Mouse (Mus musculus) CH12.LX (cell line): ENCODE results near the gene Fgfr2. TPM values are rescaled to one million over a fixed set of nuclear protein-coding genes. Genes with fewer than 3 reads are reported as not detected.
"Not testable (repeated sequence)": the region's sequence is repeated elsewhere in the genome, so short reads cannot be mapped to it uniquely, and the experiment has no call there.

ENCODE experiments used
- DNase-seq: peaks from one replicate; pipeline ENCODE4 v3.0.0-alpha.2; 2013; ENCODE audit errors: extremely low read depth
- H3K27ac ChIP-seq: 2 replicates; pipeline ENCODE4 v1.5.1; 2012; ENCODE audit warnings: low read depth, mild to moderate bottlenecking, control low read depth, moderate library complexity; ENCODE audit not compliant: insufficient read depth
- H3K27me3 ChIP-seq: replicated peaks from 2 replicates; pipeline ENCODE3; 2012; ENCODE audit warnings: inconsistent platforms
- H3K36me3 ChIP-seq, 2 experiments: replicated peaks in 1 of 2; 2 replicates each; pipeline versions ENCODE3 to v1.6.1; 2012; ENCODE audit warnings: inconsistent platforms in 1 of 2, low read length in 1 of 2, mild to moderate bottlenecking in 1 of 2, mixed read lengths in 1 of 2, moderate library complexity in 1 of 2; ENCODE audit not compliant: control insufficient read depth in 1 of 2, insufficient read depth in 1 of 2
- H3K4me1 ChIP-seq, 2 experiments: 2 replicates each; pipeline ENCODE4 v1.6.1; 2012; ENCODE audit warnings: inconsistent platforms in 1 of 2, moderate library complexity in 1 of 2; ENCODE audit not compliant: insufficient read depth in 2 of 2, control insufficient read depth in 1 of 2
- H3K4me2 ChIP-seq: 2 replicates; pipeline ENCODE4 v1.6.1; 2012; ENCODE audit warnings: low read depth, mild to moderate bottlenecking, control low read depth; ENCODE audit not compliant: poor library complexity, insufficient read depth, severe bottlenecking
- H3K4me3 ChIP-seq, 3 experiments: fragments of 150-350 bp in 1 of 3; sonication (generic) in 1 of 3; replicated peaks in 1 of 3; 2 replicates each; pipeline versions ENCODE3 to v1.5.1; 2011 to 2012; ENCODE audit warnings: low read depth in 2 of 3, low read length in 2 of 3, mild to moderate bottlenecking in 2 of 3, moderate library complexity in 2 of 3, control low read depth in 1 of 3, improper control_type of control experiment in 1 of 3, inconsistent platforms in 1 of 3, mixed read lengths in 1 of 3; ENCODE audit not compliant: poor library complexity in 1 of 3
- H3K79me2 ChIP-seq: replicated peaks from 2 replicates; pipeline ENCODE4 v1.6.1; 2012; ENCODE audit warnings: mild to moderate bottlenecking, moderate library complexity; ENCODE audit not compliant: control insufficient read depth, poor library complexity, insufficient read depth, severe bottlenecking; ENCODE audit errors: extremely low read depth
- H3K9ac ChIP-seq: 2 replicates; pipeline ENCODE4 v1.6.1; 2012; ENCODE audit warnings: low read depth, mild to moderate bottlenecking, control low read depth, moderate library complexity; ENCODE audit not compliant: insufficient read depth
- H3K9me3 ChIP-seq: replicated peaks from 2 replicates; pipeline ENCODE3; 2012; ENCODE audit warnings: low read length, inconsistent platforms, mixed read lengths
- EP300 ChIP-seq: IDR thresholded peaks from 2 replicates; pipeline ENCODE4 v1.6.1; 2011; ENCODE audit warnings: low read length, improper control_type of control experiment
- GABPA ChIP-seq: IDR thresholded peaks from 2 replicates; pipeline ENCODE4 v1.6.1; 2012; ENCODE audit warnings: low read depth, low read length, improper control_type of control experiment, inconsistent platforms; ENCODE audit not compliant: insufficient replicate concordance
- JUND ChIP-seq: conservative IDR thresholded peaks from 2 replicates; pipeline ENCODE4 v1.6.1; 2011; ENCODE audit warnings: low read depth, low read length, improper control_type of control experiment
- NELFE ChIP-seq: IDR thresholded peaks from 2 replicates; pipeline ENCODE4 v1.6.1; 2011; ENCODE audit warnings: low read depth, low read length, improper control_type of control experiment
- POLR2AphosphoS2 ChIP-seq: IDR thresholded peaks from 2 replicates; pipeline ENCODE4 v1.6.1; 2011; ENCODE audit warnings: low read depth, low read length, improper control_type of control experiment
- RAD21 ChIP-seq: IDR thresholded peaks from 2 replicates; pipeline ENCODE4 v1.6.1; 2011; ENCODE audit warnings: low read depth, mild to moderate bottlenecking, low read length, improper control_type of control experiment, moderate library complexity
- RCOR1 ChIP-seq: conservative IDR thresholded peaks from 2 replicates; pipeline ENCODE4 v1.6.1; 2012; ENCODE audit warnings: low read depth, mild to moderate bottlenecking, inconsistent platforms, low read length, improper control_type of control experiment
- SIN3A ChIP-seq: IDR thresholded peaks from 2 replicates; pipeline ENCODE4 v1.6.1; 2012; ENCODE audit warnings: low read length, improper control_type of control experiment, inconsistent platforms
- SMC3 ChIP-seq: IDR thresholded peaks from 2 replicates; pipeline ENCODE4 v1.6.1; 2011; ENCODE audit warnings: low read depth, low read length, improper control_type of control experiment
- TBP ChIP-seq: conservative IDR thresholded peaks from 2 replicates; pipeline ENCODE4 v1.6.1; 2011; ENCODE audit warnings: low read depth, low read length, improper control_type of control experiment
- TCF12 ChIP-seq: IDR thresholded peaks from 2 replicates; pipeline ENCODE4 v1.6.1; 2014; ENCODE audit warnings: low read depth, mild to moderate bottlenecking, inconsistent platforms, low read length, improper control_type of control experiment
- USF1 ChIP-seq: IDR thresholded peaks from 2 replicates; pipeline ENCODE4 v1.6.1; 2014; ENCODE audit warnings: low read depth, mild to moderate bottlenecking, inconsistent platforms, low read length, improper control_type of control experiment
- ZNF384 ChIP-seq: IDR thresholded peaks from 2 replicates; pipeline ENCODE4 v1.6.1; 2012; ENCODE audit warnings: low read depth, low read length, improper control_type of control experiment, inconsistent platforms
- dilution Hi-C: fragments of 300-500 bp; cut with MboI; formaldehyde crosslinking; loops from 2 replicates; pipeline ENCODE4 v1.14.3; 2020; ENCODE audit warnings: low sequenced_read_pairs; ENCODE audit not compliant: extremely low pct_unique_long_range_greater_than_20kb, extremely low pct_ligation_motif_present
- in situ Hi-C: fragments of 300-500 bp; cut with MboI; formaldehyde crosslinking; loops from 3 replicates; pipeline ENCODE4 v1.14.3; 2019; ENCODE audit warnings: low sequenced_read_pairs, low pct_ligation_motif_present, low pct_unique_long_range_greater_than_20kb, mixed read lengths
- polyA plus RNA-seq: library from polyadenylated mRNA; unstranded; fragments of >175 nt; gene quantifications from 2 replicates; pipeline ENCODE4 v1.2.1, GENCODE M21; 2012; ENCODE audit warnings: low read depth; ENCODE audit not compliant: insufficient read length
- total RNA-seq, 2 experiments: library from RNA; depleted of rRNA; stranded (reverse); fragments of 300-350 nt in 1 of 2; fragments of >200 nt in 1 of 2; gene quantifications; 2 replicates each; pipeline ENCODE4 v1.2.3; 2012 to 2014

Fgfr2 gene
- total and polyA plus RNA-seq, 3 experiments, result not detected

- in situ Hi-C loops (no loop called here), dilution Hi-C loops (no loop called here)
- no peaks in the 10 kb centered on the region for H3K4me1 ChIP-seq
- no peak for DNase-seq
- H3K4me2 ChIP-seq, result no peak overlapping the region
- H3K4me3 ChIP-seq, result no peak overlapping the region
- H3K9me3 ChIP-seq, result no peaks in the 10 kb centered on the region
- peaks cover 93% of the 10 kb centered on the region for H3K27me3 ChIP-seq
- no peak overlapping the region for H3K27ac ChIP-seq
- no peak for TF ChIP-seq GABPA
- no peak for TF ChIP-seq TBP
- TF ChIP-seq USF1, result no peak
- TF ChIP-seq RCOR1, result no peak
- no peak for TF ChIP-seq NELFE
- TF ChIP-seq JUND, result no peak
- no peak for TF ChIP-seq ZNF384
- TF ChIP-seq EP300, result no peak
- no peak for TF ChIP-seq RAD21
- TF ChIP-seq SMC3, result no peak
- TF ChIP-seq TCF12, result no peak
- no peak for TF ChIP-seq SIN3A
- TF ChIP-seq POLR2AphosphoS2, result no peak
- no peak overlapping the region for H3K9ac ChIP-seq
- H3K36me3 ChIP-seq, result no peaks in the 10 kb centered on the region
- H3K79me2 ChIP-seq, result no peaks in the 10 kb centered on the region
These were observed 24.9 kb downstream of the Fgfr2 start for GRCm38 (mm10) chr7:133098118-133098793.

- H3K9ac ChIP-seq, H3K4me3 ChIP-seq, H3K4me2 ChIP-seq, in situ Hi-C loops, H3K36me3 ChIP-seq, H3K79me2 ChIP-seq, dilution Hi-C loops, H3K4me1 ChIP-seq, H3K27ac ChIP-seq, H3K9me3 ChIP-seq, DNase-seq: not testable (repeated sequence)
- peaks cover 93% of the 10 kb centered on the region for H3K27me3 ChIP-seq
These were observed 27.5 kb downstream of the Fgfr2 start for GRCm38 (mm10) chr7:133095610-133096009.
